Mouse (Mus musculus) intestine, postnatal 0 days (tissue): ENCODE data around the gene Nap1l4. TPM values are rescaled to one million over a fixed set of nuclear protein-coding genes. Genes with fewer than 3 reads are reported as not detected.

Experiments used
- ATAC-seq: fragments of 200-750 bp; cut with Nextera tagmentation; 2 replicates; pipeline ENCODE4 v1.8.0; 2017; ENCODE audit warnings: mild to moderate bottlenecking, moderate TSS enrichment, moderate library complexity
- H3K27ac ChIP-seq: fragments of 300-500 bp; sonication (generic); 2 replicates; pipeline ENCODE4 v1.5.1; 2014; ENCODE audit warnings: mild to moderate bottlenecking, low read depth, low read length, moderate library complexity
- H3K27me3 ChIP-seq: fragments of 300-500 bp; sonication (generic); replicated peaks from 2 replicates; pipeline ENCODE4 v1.6.1; 2014; ENCODE audit warnings: low read length, mixed read lengths; ENCODE audit not compliant: control insufficient read depth, insufficient read depth
- H3K36me3 ChIP-seq: fragments of 300-500 bp; sonication (generic); 2 replicates; pipeline ENCODE4 v1.6.1; 2014; ENCODE audit warnings: mild to moderate bottlenecking, moderate library complexity; ENCODE audit not compliant: control insufficient read depth, insufficient read depth
- H3K4me1 ChIP-seq: fragments of 300-500 bp; sonication (generic); replicated peaks from 2 replicates; pipeline ENCODE4 v1.6.1; 2014; ENCODE audit warnings: antibody characterized with exemption, low read length, mixed read lengths; ENCODE audit not compliant: control insufficient read depth, insufficient read depth
- H3K4me2 ChIP-seq: fragments of 300-500 bp; sonication (generic); replicated peaks from 2 replicates; pipeline ENCODE4 v1.6.1; 2014; ENCODE audit warnings: low read depth, mild to moderate bottlenecking, moderate library complexity
- H3K4me3 ChIP-seq: fragments of 300-500 bp; sonication (generic); 2 replicates; pipeline ENCODE4 v1.5.1; 2014; ENCODE audit warnings: low read depth, low read length
- H3K9ac ChIP-seq: fragments of 300-500 bp; sonication (generic); 2 replicates; pipeline ENCODE4 v1.6.1; 2014; ENCODE audit warnings: mild to moderate bottlenecking, low read depth, low read length
- H3K9me3 ChIP-seq: fragments of 300-500 bp; sonication (generic); 2 replicates; pipeline ENCODE4 v1.6.1; 2016; ENCODE audit warnings: mixed run types; ENCODE audit not compliant: control insufficient read depth
- CTCF ChIP-seq: sonication (generic); IDR thresholded peaks from 2 replicates; pipeline ENCODE4 v1.5.1; 2016; ENCODE audit warnings: low read depth, mild to moderate bottlenecking, control low read depth, antibody characterized with exemption, moderate library complexity
- WGBS: fragments of 180-500 bp; shearing (Covaris S2); extraction: QIAGEN DNeasy Blood & Tissue Kit; methylation state at CpG from one replicate; pipeline ENCODE4 v1.1.7; 2014; 5-methylcytosine and 5-hydroxymethylcytosine counted together
- microRNA-seq: library from miRNA; unstranded; fragments of <30 nt; microRNA quantifications from one replicate; pipeline ENCODE4, GENCODE M21; 2016
- polyA plus RNA-seq: library from polyadenylated mRNA; unstranded; fragments of >200 nt; fragmentation: Nextera tagmentation; extraction: Ambion mirVana; gene quantifications from 2 replicates; pipeline ENCODE4 v1.2.1, GENCODE M21; 2015

Gene Nap1l4
- polyA plus RNA-seq, 1 experiment from 2014 or later: 79.9 TPM

GRCm38 (mm10) chr7:143467714-143468113 lies 81.2 kb downstream of the Nap1l4 start:
- no peaks in the 10 kb centered on the region for H3K36me3 ChIP-seq
- H3K9me3 ChIP-seq: no peaks in the 10 kb centered on the region
- H3K4me1 ChIP-seq: peaks cover 3% of the 10 kb centered on the region; the same call in 1 of the 2 replicates
- no peaks in the 10 kb centered on the region for H3K27me3 ChIP-seq
- H3K27ac ChIP-seq: no peak overlapping the region
- no peak overlapping the region for H3K4me2 ChIP-seq
- WGBS: 34% methylated on average over 6 of the region's 6 CpGs
- H3K9ac ChIP-seq: no peak overlapping the region
- H3K4me3 ChIP-seq: no peak overlapping the region
- no peak for ATAC-seq
- TF ChIP-seq CTCF: no peak

- Histone ChIP-seq H3K4me3 (no peak overlapping the region), H3K9me3 (no peaks in the 10 kb centered on the region), H3K9ac (no peak overlapping the region), H3K27ac (no peak overlapping the region), H3K27me3 (no peaks in the 10 kb centered on the region), H3K4me2 (no peak overlapping the region), H3K4me1 (peaks cover 3% of the 10 kb centered on the region; the same call in 1 of the 2 replicates), H3K36me3 (no peaks in the 10 kb centered on the region)
- peak; percentile 19; the same call in 1 of the 2 replicates for ATAC-seq
- WGBS: 40% methylated on average over 14 of the region's 14 CpGs
- peak; percentile 97 for TF ChIP-seq CTCF
Measured at GRCm38 (mm10) chr7:143466099-143466677, 82.7 kb downstream of the Nap1l4 start.

GRCm38 (mm10) chr7:143464811-143465560 lies 83.9 kb downstream of the Nap1l4 start:
- Histone ChIP-seq H3K9me3 (peaks cover 6% of the 10 kb centered on the region; the same call in 1 of the 2 replicates), H3K4me1 (peaks cover 3% of the 10 kb centered on the region; the same call in 1 of the 2 replicates), H3K4me3 (peak overlapping the region; percentile 25), H3K27ac (no peak overlapping the region), H3K36me3 (no peaks in the 10 kb centered on the region), H3K9ac (peak overlapping the region; percentile 37), H3K27me3 (no peaks in the 10 kb centered on the region), H3K4me2 (peak overlapping the region; percentile 81)
- peak; percentile 18 for ATAC-seq
- 17% methylated on average over 56 of the region's 56 CpGs for WGBS
- TF ChIP-seq CTCF: no peak

- no peaks in the 10 kb centered on the region for H3K27me3 ChIP-seq
- H3K27ac ChIP-seq: no peak overlapping the region
- no peaks in the 10 kb centered on the region for H3K36me3 ChIP-seq
- no peak overlapping the region for H3K9ac ChIP-seq
- H3K4me1 ChIP-seq: peaks cover 3% of the 10 kb centered on the region; the same call in 1 of the 2 replicates
- WGBS: 41% methylated on average over 11 of the region's 11 CpGs
- H3K4me3 ChIP-seq: no peak overlapping the region
- TF ChIP-seq CTCF: peak; percentile 93
- 0 out of 2 replicates have a peak overlapping the region, but pooled peaks have one; percentile 4 for H3K4me2 ChIP-seq
- ATAC-seq: no peak
- peaks cover 12% of the 10 kb centered on the region; the same call in 1 of the 2 replicates for H3K9me3 ChIP-seq
Measured at GRCm38 (mm10) chr7:143463865-143464415, 85.0 kb downstream of the Nap1l4 start.

Small RNAs within 50 kb of the gene (microRNA-seq; reads per million reads assigned to microRNA genes)
- 0.82 reads per million for gene Mir7064

Other genes starting within 250 kb of the Nap1l4 start
- gene Cdkn1c, start 88.1 kb downstream of the Nap1l4 start, polyA plus RNA-seq: 542 and 615 TPM in 2 replicates
- 21.6 and 25.0 TPM in 2 replicates for gene Slc22a18, start 75.4 kb downstream of the Nap1l4 start, polyA plus RNA-seq
- 1.0 and 1.3 TPM in 2 replicates for gene Phlda2, start 46.0 kb downstream of the Nap1l4 start, polyA plus RNA-seq
- gene Cars, start 51.0 kb upstream of the Nap1l4 start, polyA plus RNA-seq: 19.3 and 21.1 TPM in 2 replicates
- 0.27 TPM in 2 replicates for gene Tnfrsf26, start 79.6 kb upstream of the Nap1l4 start, polyA plus RNA-seq
- 2.7 and 3.1 TPM in 2 replicates for gene Tnfrsf22, start 100.6 kb upstream of the Nap1l4 start, polyA plus RNA-seq
- 5.1 and 6.3 TPM in 2 replicates for gene Tnfrsf23, start 136.8 kb upstream of the Nap1l4 start, polyA plus RNA-seq
- gene Osbpl5, start 207.9 kb upstream of the Nap1l4 start, polyA plus RNA-seq: 11.3 and 13.1 TPM in 2 replicates
- gene Mrgprg, start 217.9 kb upstream of the Nap1l4 start, polyA plus RNA-seq: not detected in 2 replicates
- 1.0 and 1.5 TPM in 2 replicates for gene Mrgpre, start 235.4 kb upstream of the Nap1l4 start, polyA plus RNA-seq